Mouse (Mus musculus): ENCODE data around the gene Cox8a. TPM values are rescaled to one million over a fixed set of nuclear protein-coding genes. Genes with fewer than 3 reads are reported as not detected.

The Cox8a gene
- total and polyA plus RNA-seq, 3 experiments = 745 to 1,213 TPM; not detected in 1

- peak overlapping the region; percentile 64 for H3K9ac ChIP-seq (ENCODE audit: control insufficient read depth, low read depth, low read length, poor library complexity, severe bottlenecking)
Observed at GRCm38 (mm10) chr19:7217926-7218267, 481 bp upstream of the Cox8a start.

DNA sequence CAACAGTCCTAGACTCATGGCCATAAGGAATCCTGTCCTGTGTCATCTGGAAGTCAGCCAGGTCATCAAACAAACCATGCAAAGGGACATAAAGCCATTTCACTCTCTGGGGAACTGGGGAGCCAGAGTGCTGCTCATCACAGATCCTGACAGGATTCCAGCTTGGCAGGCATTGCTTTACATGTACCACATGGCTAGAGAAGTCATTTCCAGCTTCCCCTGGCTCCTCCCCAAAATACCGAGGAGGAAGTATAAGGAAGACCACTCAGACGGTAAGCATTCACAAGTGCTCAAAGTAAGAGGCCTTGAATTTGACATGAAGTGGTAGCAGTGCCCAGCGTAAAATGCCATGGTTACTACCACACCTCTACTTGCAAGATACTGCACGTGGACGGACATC is 2.9 kb downstream of the Cox8a start:
- H3K4me1 ChIP-seq (ENCODE audit: control insufficient read depth in 1 of 2, insufficient read depth in 2 of 2, low read length in 2 of 2) = peaks cover 0 to 21% of the 10 kb centered on the region in 2 experiments; a peak in 2 of 4 replicates
- H3K9me3 ChIP-seq (replicated peaks; ENCODE audit: insufficient read depth, low read length) = no peaks in the 10 kb centered on the region
- DNase-seq (ENCODE audit: low read depth, low spot score) = no peak
- H3K9ac ChIP-seq (ENCODE audit: control insufficient read depth, low read depth, low read length, poor library complexity, severe bottlenecking) = no peak overlapping the region
- H3K36me3 ChIP-seq (ENCODE audit: control insufficient read depth in 1 of 2, insufficient read depth in 2 of 2, low read length in 2 of 2) = peaks cover 3 to 16% of the 10 kb centered on the region in 2 experiments; a peak in 3 of 4 replicates
- no peak overlapping the region for H3K27ac ChIP-seq (ENCODE audit: control insufficient read depth, low read depth, low read length)
- no peaks in the 10 kb centered on the region for H3K27me3 ChIP-seq (ENCODE audit: control insufficient read depth in 1 of 2, insufficient read depth in 2 of 2, low read length in 2 of 2)
- TF ChIP-seq MYB (IDR thresholded peaks at IDR 0.05; ENCODE audit: low read depth, low read length) (no peak), GATA1 (IDR thresholded peaks at IDR 0.05; ENCODE audit: low read depth, low read length) (no peak), MAZ (IDR thresholded peaks at IDR 0.05; ENCODE audit: low read depth, low read length) (no peak)
- no peak overlapping the region for H3K4me3 ChIP-seq (ENCODE audit: control insufficient read depth in 1 of 2, insufficient read depth in 1 of 2, low read depth in 2 of 2, low read length in 2 of 2)
- peaks cover 33% of the 10 kb centered on the region for H3K79me2 ChIP-seq (ENCODE audit: control insufficient read depth, insufficient read depth, low read length, poor library complexity)

More at GRCm38 (mm10) chr19:7217926-7218267, 481 bp upstream of the Cox8a start:
- DNase-seq (ENCODE audit: low read depth, low spot score) = no peak
- peaks cover 3 to 16% of the 10 kb centered on the region in 2 experiments; a peak in 3 of 4 replicates for H3K36me3 ChIP-seq (ENCODE audit: control insufficient read depth in 1 of 2, insufficient read depth in 2 of 2, low read length in 2 of 2)
- H3K4me3 ChIP-seq (ENCODE audit: control insufficient read depth in 1 of 2, insufficient read depth in 1 of 2, low read depth in 2 of 2, low read length in 2 of 2) = peak overlapping the region; percentile 55 to 56
- peak overlapping the region; percentile 68 for H3K27ac ChIP-seq (ENCODE audit: control insufficient read depth, low read depth, low read length)
- TF ChIP-seq MXI1 (IDR thresholded peaks at IDR 0.05; ENCODE audit: low read depth, low read length) = peak; percentile 65; the same call in 1 of the 2 replicates
- TF ChIP-seq POLR2AphosphoS5 (IDR thresholded peaks at IDR 0.05; ENCODE audit: borderline replicate concordance, low read depth, low read length) = no peak
- H3K79me2 ChIP-seq (ENCODE audit: control insufficient read depth, insufficient read depth, low read length, poor library complexity) = peaks cover 33% of the 10 kb centered on the region
- H3K4me1 ChIP-seq (ENCODE audit: control insufficient read depth in 1 of 2, insufficient read depth in 2 of 2, low read length in 2 of 2) = peaks cover 0 to 21% of the 10 kb centered on the region in 2 experiments; a peak in 2 of 4 replicates
- no peaks in the 10 kb centered on the region for H3K9me3 ChIP-seq (replicated peaks; ENCODE audit: insufficient read depth, low read length)
- H3K27me3 ChIP-seq (ENCODE audit: control insufficient read depth in 1 of 2, insufficient read depth in 2 of 2, low read length in 2 of 2) = no peaks in the 10 kb centered on the region

DNA sequence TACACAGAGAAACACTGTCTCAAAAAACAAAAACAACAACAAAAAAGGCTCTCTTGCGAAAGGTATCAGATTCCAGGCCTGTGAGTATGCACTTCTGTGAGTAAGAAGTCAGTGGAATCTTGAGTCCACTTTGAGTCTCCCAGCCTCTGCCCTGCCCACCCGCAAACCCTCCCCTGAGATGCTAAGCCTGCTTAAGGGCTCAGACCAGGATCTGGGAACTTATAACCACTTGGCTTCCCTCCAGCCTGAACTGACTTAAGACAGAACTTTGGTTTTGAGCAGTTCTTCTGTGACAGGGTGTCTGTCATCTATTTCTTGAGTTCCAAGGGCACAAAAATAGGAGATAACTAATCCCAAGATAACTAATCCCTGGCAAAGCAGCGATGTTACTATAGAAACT is 4.4 kb downstream of the Cox8a start:
- no peak overlapping the region for H3K4me3 ChIP-seq (ENCODE audit: control insufficient read depth in 1 of 2, insufficient read depth in 1 of 2, low read depth in 2 of 2, low read length in 2 of 2)
- H3K27ac ChIP-seq (ENCODE audit: control insufficient read depth, low read depth, low read length) = no peak overlapping the region
- TF ChIP-seq MYC (IDR thresholded peaks at IDR 0.05; ENCODE audit: low read depth, low read length) (no peak), NRF1 (IDR thresholded peaks at IDR 0.05; ENCODE audit: insufficient read depth, low read depth, low read length, poor library complexity, severe bottlenecking) (no peak), HCFC1 (IDR thresholded peaks at IDR 0.05; ENCODE audit: low read depth, low read length) (no peak), BHLHE40 (IDR thresholded peaks at IDR 0.05; ENCODE audit: borderline replicate concordance, low read depth, low read length) (no peak), CHD1 (IDR thresholded peaks at IDR 0.05; ENCODE audit: low read depth, low read length) (no peak)
- H3K36me3 ChIP-seq (ENCODE audit: control insufficient read depth in 1 of 2, insufficient read depth in 2 of 2, low read length in 2 of 2) = peaks cover 3 to 16% of the 10 kb centered on the region in 2 experiments; a peak in 3 of 4 replicates
- H3K9ac ChIP-seq (ENCODE audit: control insufficient read depth, low read depth, low read length, poor library complexity, severe bottlenecking) = no peak overlapping the region
- H3K9me3 ChIP-seq (replicated peaks; ENCODE audit: insufficient read depth, low read length) = no peaks in the 10 kb centered on the region
- no peaks in the 10 kb centered on the region for H3K27me3 ChIP-seq (ENCODE audit: control insufficient read depth in 1 of 2, insufficient read depth in 2 of 2, low read length in 2 of 2)
- peaks cover 0 to 15% of the 10 kb centered on the region in 2 experiments; a peak in 2 of 4 replicates for H3K4me1 ChIP-seq (ENCODE audit: control insufficient read depth in 1 of 2, insufficient read depth in 2 of 2, low read length in 2 of 2)
- no peak for DNase-seq (ENCODE audit: low read depth, low spot score)
- peaks cover 33% of the 10 kb centered on the region for H3K79me2 ChIP-seq (ENCODE audit: control insufficient read depth, insufficient read depth, low read length, poor library complexity)

Measured in MEL (cell line).